Mouse (Mus musculus) embryonic facial prominence, embryonic 11.5 days (tissue): ENCODE measurements at regions not wholly inside any gene's neighbourhood (a gene's known extent, or its start where the extent isn't known, plus 50 kb on each side); places are given as distances from the start of the nearest gene placed in this dataset.

Source experiments
- ATAC-seq: fragments of 200-750 bp; cut with Nextera tagmentation; replicated peaks from 2 replicates; pipeline ENCODE4 v1.8.0; 2017; ENCODE audit warnings: low read depth; ENCODE audit not compliant: insufficient number of reproducible peaks, low FRiP score, low TSS enrichment
- DNase-seq: peaks from one replicate; pipeline ENCODE4 v3.0.0-alpha.2; 2015; ENCODE audit warnings: low spot score
- H3K27ac ChIP-seq: fragments of 300-500 bp; sonication (generic); replicated peaks from 2 replicates; pipeline ENCODE4 v1.5.1; 2014; ENCODE audit warnings: mild to moderate bottlenecking, low read depth, low read length, control low read depth
- H3K27me3 ChIP-seq: fragments of 300-500 bp; sonication (generic); 2 replicates; pipeline ENCODE4 v1.6.1; 2014; ENCODE audit warnings: mild to moderate bottlenecking, low read length, moderate library complexity, mixed read lengths; ENCODE audit not compliant: control insufficient read depth, insufficient read depth
- H3K36me3 ChIP-seq: fragments of 300-500 bp; sonication (generic); replicated peaks from 2 replicates; pipeline ENCODE4 v1.6.1; 2014; ENCODE audit warnings: low read depth, mild to moderate bottlenecking, low read length, moderate library complexity, mixed read lengths; ENCODE audit not compliant: control insufficient read depth, insufficient read depth
- H3K4me1 ChIP-seq: fragments of 300-500 bp; sonication (generic); 2 replicates; pipeline ENCODE4 v1.6.1; 2014; ENCODE audit warnings: low read length, mixed read lengths; ENCODE audit not compliant: control insufficient read depth, insufficient read depth
- H3K4me2 ChIP-seq: fragments of 300-500 bp; sonication (generic); 2 replicates; pipeline ENCODE4 v1.6.1; 2014; ENCODE audit warnings: low read depth, mild to moderate bottlenecking, control low read depth, low read length, moderate library complexity
- H3K4me3 ChIP-seq: fragments of 300-500 bp; sonication (generic); 2 replicates; pipeline ENCODE4 v1.5.1; 2014; ENCODE audit warnings: low read depth, low read length, control low read depth
- H3K9ac ChIP-seq: fragments of 300-500 bp; sonication (generic); replicated peaks from 2 replicates; pipeline ENCODE4 v1.6.1; 2014; ENCODE audit warnings: mild to moderate bottlenecking, control low read depth, low read length
- H3K9me3 ChIP-seq: fragments of 300-500 bp; sonication (generic); replicated peaks from 2 replicates; pipeline ENCODE4 v1.6.1; 2016; ENCODE audit warnings: mild to moderate bottlenecking, low read length, inconsistent platforms, mixed read lengths; ENCODE audit not compliant: control insufficient read depth
- WGBS: fragments of 180-500 bp; shearing (Covaris S2); extraction: QIAGEN DNeasy Blood & Tissue Kit; methylation state at CpG from one replicate; pipeline ENCODE4 v1.1.7; 2014; 5-methylcytosine and 5-hydroxymethylcytosine counted together

DNA sequence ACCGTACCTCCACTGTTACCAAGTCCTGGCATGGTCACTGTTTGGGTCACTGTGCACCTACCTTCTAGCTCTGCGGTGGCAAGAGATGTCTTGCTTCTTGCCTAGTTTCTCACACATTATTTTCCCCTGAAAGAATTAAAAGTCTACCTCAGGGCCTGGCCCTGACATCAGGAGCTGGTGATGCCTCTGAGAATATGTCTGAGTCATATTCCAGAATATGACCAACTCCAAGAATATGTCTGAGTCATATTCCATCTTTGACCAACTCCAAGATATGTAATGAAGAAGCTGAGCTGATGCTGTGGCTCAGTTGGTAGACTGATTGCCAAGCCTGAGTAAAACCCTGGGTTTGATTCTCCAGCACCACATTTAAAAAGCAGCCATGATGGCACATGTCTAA lies 1169.4 kb downstream of the 4930447A16Rik start:
- DNase-seq = no peak
- Histone ChIP-seq H3K4me2 (no peak overlapping the region), H3K9ac (no peak overlapping the region), H3K4me1 (no peaks in the 10 kb centered on the region), H3K9me3 (no peaks in the 10 kb centered on the region; the same call in 1 of the 2 replicates), H3K4me3 (no peak overlapping the region), H3K27me3 (no peaks in the 10 kb centered on the region), H3K27ac (no peak overlapping the region), H3K36me3 (no peaks in the 10 kb centered on the region)
- WGBS = 91% methylated on average over 2 of the region's 2 CpGs
- no peak for ATAC-seq

DNA sequence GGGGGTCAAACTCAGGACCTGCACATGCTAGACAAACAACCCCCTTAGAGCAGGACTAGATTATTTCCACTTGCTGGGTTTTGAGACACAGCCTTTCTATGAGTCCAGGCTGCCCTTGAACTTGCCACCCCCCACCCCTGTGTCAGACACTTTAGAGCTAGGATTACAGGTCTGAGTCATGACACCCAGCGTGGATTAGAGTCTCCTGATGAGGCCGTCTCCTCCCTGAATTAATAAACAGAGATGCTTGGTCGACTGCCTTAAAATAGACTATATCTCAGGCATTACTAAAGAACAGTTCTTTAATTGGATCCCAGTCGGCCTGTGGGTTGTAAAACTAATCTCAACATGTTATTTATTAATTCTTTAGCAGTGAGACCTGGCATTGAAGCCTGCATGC lies 1170.5 kb downstream of the 4930447A16Rik start:
- no peak for DNase-seq
- WGBS = 65% methylated on average over 4 of the region's 4 CpGs
- H3K4me1 ChIP-seq = no peaks in the 10 kb centered on the region

DNA sequence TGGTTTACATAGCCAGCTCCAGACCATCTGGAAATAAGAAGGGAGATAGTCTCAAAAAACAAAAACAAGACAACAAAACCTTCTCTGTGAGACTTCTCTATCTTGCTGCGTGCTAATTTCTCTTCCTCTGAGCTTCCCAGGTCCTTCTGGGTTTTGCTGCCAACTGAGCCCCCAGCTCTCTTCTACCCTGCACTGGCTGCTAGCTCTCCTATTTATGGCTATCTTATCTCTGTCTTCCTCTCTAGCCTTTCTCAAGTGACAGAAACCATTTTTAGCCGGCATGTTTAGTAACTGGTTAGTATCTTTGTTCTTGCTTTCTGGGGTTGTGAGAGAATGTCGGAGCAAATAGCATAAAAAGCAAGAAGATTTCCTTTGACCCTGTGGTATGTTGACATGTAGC lies 1172.1 kb downstream of the 4930447A16Rik start:
- H3K9ac ChIP-seq = no peak overlapping the region
- H3K9me3 ChIP-seq = no peaks in the 10 kb centered on the region; the same call in 1 of the 2 replicates
- WGBS = 85% methylated on average over 3 of the region's 3 CpGs
- no peak overlapping the region for H3K4me3 ChIP-seq
- H3K27ac ChIP-seq = no peak overlapping the region
- H3K4me1 ChIP-seq = no peaks in the 10 kb centered on the region
- no peak overlapping the region for H3K4me2 ChIP-seq
- H3K36me3 ChIP-seq = no peaks in the 10 kb centered on the region
- H3K27me3 ChIP-seq = no peaks in the 10 kb centered on the region
- DNase-seq = no peak
- ATAC-seq = no peak

More for the DNA sequence above, 1170.5 kb downstream of the 4930447A16Rik start:
- H3K36me3 ChIP-seq = no peaks in the 10 kb centered on the region
- H3K9me3 ChIP-seq = no peaks in the 10 kb centered on the region; the same call in 1 of the 2 replicates
- H3K9ac ChIP-seq = no peak overlapping the region
- H3K27ac ChIP-seq = no peak overlapping the region
- ATAC-seq = no peak
- H3K4me2 ChIP-seq = no peak overlapping the region
- no peak overlapping the region for H3K4me3 ChIP-seq
- no peaks in the 10 kb centered on the region for H3K27me3 ChIP-seq

DNA sequence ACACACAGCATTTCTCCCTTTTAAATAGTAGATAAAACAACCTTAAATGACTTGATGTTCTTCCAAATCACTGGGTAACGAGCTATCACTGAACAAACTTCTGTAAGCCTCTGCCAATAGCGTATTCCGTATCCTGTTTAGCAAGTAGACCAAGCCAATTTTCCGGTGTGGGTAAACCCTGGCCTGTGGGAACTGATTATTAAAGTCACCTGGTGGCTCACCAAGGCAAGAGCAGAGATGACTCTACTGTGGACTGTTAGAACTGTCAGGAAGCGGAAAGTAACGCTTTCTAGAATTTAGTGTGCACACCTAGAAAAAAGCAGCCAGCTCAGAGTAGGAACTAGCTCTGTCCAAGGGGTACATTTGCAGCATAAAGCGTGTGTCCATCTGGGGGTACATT lies 1176.1 kb downstream of the 4930447A16Rik start:
- Histone ChIP-seq H3K4me3 (no peak overlapping the region), H3K4me1 (no peaks in the 10 kb centered on the region), H3K9me3 (no peaks in the 10 kb centered on the region), H3K4me2 (no peak overlapping the region), H3K9ac (no peak overlapping the region), H3K27ac (no peak overlapping the region), H3K36me3 (no peaks in the 10 kb centered on the region), H3K27me3 (no peaks in the 10 kb centered on the region)
- ATAC-seq = no peak
- 88% methylated on average over 7 of the region's 7 CpGs for WGBS
- DNase-seq = no peak

GRCm38 (mm10) chr15:38602187-38602870 lies 1177.0 kb downstream of the 4930447A16Rik start:
- Histone ChIP-seq H3K4me3 (no peak overlapping the region), H3K9ac (no peak overlapping the region), H3K9me3 (no peaks in the 10 kb centered on the region), H3K36me3 (no peaks in the 10 kb centered on the region), H3K4me1 (no peaks in the 10 kb centered on the region), H3K27ac (no peak overlapping the region), H3K4me2 (no peak overlapping the region), H3K27me3 (no peaks in the 10 kb centered on the region)
- DNase-seq (peak; percentile 4), ATAC-seq (no peak)
- WGBS = 66% methylated on average over 12 of the region's 12 CpGs

DNA sequence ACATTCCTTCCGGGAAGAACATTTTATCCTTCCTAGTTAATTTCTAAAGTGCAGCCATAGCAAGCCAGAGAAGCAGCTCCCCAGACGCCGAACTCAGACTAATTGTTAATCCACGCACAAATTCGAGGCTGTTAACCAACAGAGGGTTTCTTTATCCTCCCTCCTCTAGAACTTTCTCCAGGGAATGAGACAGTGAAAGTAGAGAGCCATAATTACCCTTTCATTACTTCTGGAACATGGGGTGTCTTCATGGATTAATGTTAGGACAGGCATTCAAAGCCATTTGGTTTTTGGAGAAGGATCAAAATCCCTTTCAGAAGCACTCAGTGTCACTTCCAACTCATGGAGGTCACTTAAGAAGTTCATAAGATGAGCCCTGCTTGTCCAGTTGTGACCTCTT lies 1178.6 kb downstream of the 4930447A16Rik start:
- H3K9ac ChIP-seq = no peak overlapping the region
- H3K36me3 ChIP-seq = no peaks in the 10 kb centered on the region
- H3K4me1 ChIP-seq = no peaks in the 10 kb centered on the region
- H3K4me3 ChIP-seq = no peak overlapping the region
- no peak overlapping the region for H3K27ac ChIP-seq
- no peaks in the 10 kb centered on the region for H3K27me3 ChIP-seq
- no peak overlapping the region for H3K4me2 ChIP-seq
- ATAC-seq (no peak), DNase-seq (no peak)
- 80% methylated on average over 5 of the region's 5 CpGs for WGBS
- H3K9me3 ChIP-seq = no peaks in the 10 kb centered on the region

DNA sequence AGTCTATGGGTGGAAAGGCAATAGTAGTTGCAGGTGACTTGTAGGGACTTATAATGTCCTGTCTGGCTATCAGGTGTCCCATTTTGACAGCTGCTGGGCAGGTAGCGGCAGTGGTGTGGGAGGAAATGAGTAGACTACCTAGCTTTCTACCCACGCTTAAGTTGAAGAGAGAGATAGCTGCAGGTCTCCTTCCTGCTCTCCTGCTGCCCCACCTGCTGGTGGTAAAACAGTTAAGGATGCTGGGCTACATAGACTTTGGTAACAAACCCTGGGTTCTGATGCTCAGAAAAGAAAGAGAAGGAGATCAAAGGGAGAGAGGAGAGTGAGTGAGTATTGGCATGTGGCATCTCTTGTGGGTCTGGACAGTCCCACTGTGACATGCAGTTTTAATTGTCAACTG lies 1182.0 kb downstream of the 4930447A16Rik start:
- Histone ChIP-seq H3K27ac (no peak overlapping the region), H3K4me3 (no peak overlapping the region), H3K4me2 (no peak overlapping the region), H3K27me3 (no peaks in the 10 kb centered on the region), H3K9ac (no peak overlapping the region), H3K4me1 (no peaks in the 10 kb centered on the region), H3K36me3 (no peaks in the 10 kb centered on the region), H3K9me3 (no peaks in the 10 kb centered on the region)
- ATAC-seq (no peak), DNase-seq (no peak)
- 74% methylated on average over 2 of the region's 2 CpGs for WGBS

- no peak for ATAC-seq
- WGBS = 81% methylated on average over 6 of the region's 6 CpGs
Observed at GRCm38 (mm10) chr15:38608207-38608870, 1183.0 kb downstream of the 4930447A16Rik start.

More at GRCm38 (mm10) chr15:38608207-38608870, 1183.0 kb downstream of the 4930447A16Rik start:
- H3K9ac ChIP-seq = no peak overlapping the region
- no peaks in the 10 kb centered on the region for H3K36me3 ChIP-seq
- H3K9me3 ChIP-seq = no peaks in the 10 kb centered on the region
- H3K4me3 ChIP-seq = no peak overlapping the region
- no peak overlapping the region for H3K27ac ChIP-seq
- no peaks in the 10 kb centered on the region for H3K4me1 ChIP-seq
- no peak overlapping the region for H3K4me2 ChIP-seq
- no peaks in the 10 kb centered on the region for H3K27me3 ChIP-seq
- no peak for DNase-seq
